Mouse (Mus musculus): ENCODE measurements around the gene Rab5if. TPM values are rescaled to one million over a fixed set of nuclear protein-coding genes. Genes with fewer than 3 reads are reported as not detected.
"Not testable (repeated sequence)": the region's sequence is repeated elsewhere in the genome, so short reads cannot be mapped to it uniquely, and the experiment has no call there.

Gene Rab5if
- polyA plus RNA-seq, 1 experiment from 2014 or later = 173 TPM

DNA sequence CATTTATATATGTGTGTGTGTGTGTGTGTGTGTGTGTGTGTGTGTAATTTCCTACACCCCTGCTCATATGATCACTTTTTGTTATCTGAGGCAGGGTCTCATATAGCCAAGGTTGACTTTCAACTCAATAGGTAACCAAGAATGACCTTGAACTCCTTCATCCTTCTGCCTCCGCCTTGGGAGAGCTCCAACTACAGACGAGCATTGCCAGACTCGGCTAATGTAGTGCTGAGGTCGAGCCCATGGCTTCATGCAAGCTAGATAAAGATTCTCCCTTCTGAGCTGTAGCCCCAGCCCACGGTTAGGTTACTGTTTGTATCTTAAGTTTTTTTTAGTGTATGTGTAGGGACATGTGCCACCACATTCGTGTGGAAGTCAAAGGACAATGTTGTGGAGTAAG, 39.0 kb downstream of the Rab5if start:
- ATAC-seq (replicated peaks; ENCODE audit: extremely low read depth, insufficient read depth, low FRiP score) = no peak
- H3K4me2 ChIP-seq (ENCODE audit: low read depth, low read length) = no peak overlapping the region
- no peaks in the 10 kb centered on the region for H3K27me3 ChIP-seq (ENCODE audit: control insufficient read depth, insufficient read depth, low read length)

DNA sequence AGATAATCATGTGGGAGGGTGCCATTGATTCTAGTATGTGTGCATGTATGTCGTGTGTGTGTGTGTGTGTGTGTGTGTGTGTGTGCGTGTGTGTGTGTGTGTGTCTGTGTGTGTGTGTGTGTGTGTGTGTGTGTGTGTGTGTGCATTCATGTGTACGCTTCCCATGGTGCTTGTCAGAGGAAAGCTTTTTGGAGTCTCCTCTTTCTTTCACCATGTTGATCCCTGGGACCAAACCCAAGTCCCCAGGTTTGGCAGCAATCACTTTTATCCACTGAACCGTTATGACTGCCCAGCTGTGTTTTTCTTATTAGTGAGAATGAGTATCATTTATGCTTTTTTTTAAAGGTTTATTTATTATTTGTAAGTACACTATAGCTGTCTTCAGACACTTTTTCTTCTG, 39.5 kb downstream of the Rab5if start:
- not testable (repeated sequence) for ATAC-seq (replicated peaks; ENCODE audit: extremely low read depth, insufficient read depth, low FRiP score); H3K4me3 ChIP-seq (ENCODE audit: low read length); H3K4me2 ChIP-seq (ENCODE audit: low read depth, low read length); H3K27me3 ChIP-seq (ENCODE audit: control insufficient read depth, insufficient read depth, low read length); H3K4me1 ChIP-seq (ENCODE audit: control insufficient read depth, insufficient read depth, low read length); H3K27ac ChIP-seq (ENCODE audit: low read length); H3K36me3 ChIP-seq (ENCODE audit: control insufficient read depth, insufficient read depth); H3K9me3 ChIP-seq (replicated peaks; ENCODE audit: control insufficient read depth, low read length); H3K9ac ChIP-seq (ENCODE audit: low read length)
- WGBS = 70% methylated on average over 4 of the region's 4 CpGs

More for the DNA sequence above, 39.0 kb downstream of the Rab5if start:
- Histone ChIP-seq H3K27ac (ENCODE audit: low read length) (no peak overlapping the region), H3K4me1 (ENCODE audit: control insufficient read depth, insufficient read depth, low read length) (0 out of 2 replicates have a peak, but pooled peaks cover 6% of the 10 kb centered on the region), H3K36me3 (ENCODE audit: control insufficient read depth, insufficient read depth) (no peaks in the 10 kb centered on the region), H3K4me3 (ENCODE audit: low read length) (no peak overlapping the region), H3K9ac (ENCODE audit: low read length) (no peak overlapping the region), H3K9me3 (replicated peaks; ENCODE audit: control insufficient read depth, low read length) (no peaks in the 10 kb centered on the region)
- 61% methylated on average over 6 of the region's 6 CpGs for WGBS

DNA sequence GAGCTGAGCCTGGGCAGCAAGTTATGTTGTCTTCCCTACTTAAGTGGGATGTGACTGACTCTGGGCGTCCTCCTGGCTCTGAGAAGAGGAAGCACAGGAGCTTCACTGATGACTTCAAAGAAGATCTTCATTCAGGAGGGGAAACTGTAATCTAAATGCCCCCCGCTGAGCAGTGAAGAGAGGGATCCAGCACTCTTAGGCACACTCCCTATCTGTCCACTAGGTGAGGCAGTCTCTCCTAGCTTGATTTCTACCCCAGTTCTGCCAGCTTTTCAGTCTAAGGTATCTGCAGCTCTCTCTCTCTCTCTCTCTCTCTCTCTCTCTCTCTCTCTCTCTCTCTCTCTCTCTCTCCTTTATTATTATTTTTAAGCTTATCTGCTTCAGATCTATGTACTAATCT, 40.4 kb downstream of the Rab5if start:
- no peaks in the 10 kb centered on the region for H3K27me3 ChIP-seq (ENCODE audit: control insufficient read depth, insufficient read depth, low read length)
- no peak for ATAC-seq (replicated peaks; ENCODE audit: extremely low read depth, insufficient read depth, low FRiP score)
- 33% methylated on average over 2 of the region's 2 CpGs for WGBS

GRCm38 (mm10) chr2:156904976-156905717, 42.2 kb downstream of the Rab5if start:
- Histone ChIP-seq H3K27ac (ENCODE audit: low read length) (no peak overlapping the region), H3K27me3 (ENCODE audit: control insufficient read depth, insufficient read depth, low read length) (no peaks in the 10 kb centered on the region), H3K9ac (ENCODE audit: low read length) (no peak overlapping the region), H3K9me3 (replicated peaks; ENCODE audit: control insufficient read depth, low read length) (no peaks in the 10 kb centered on the region), H3K4me2 (ENCODE audit: low read depth, low read length) (no peak overlapping the region), H3K4me3 (ENCODE audit: low read length) (no peak overlapping the region), H3K4me1 (ENCODE audit: control insufficient read depth, insufficient read depth, low read length) (no peaks in the 10 kb centered on the region), H3K36me3 (ENCODE audit: control insufficient read depth, insufficient read depth) (no peaks in the 10 kb centered on the region)
- no peak for ATAC-seq (replicated peaks; ENCODE audit: extremely low read depth, insufficient read depth, low FRiP score)
- WGBS = 22% methylated on average over 6 of the region's 6 CpGs

More for the DNA sequence above, 40.4 kb downstream of the Rab5if start:
- Histone ChIP-seq H3K27ac (ENCODE audit: low read length) (no peak overlapping the region), H3K9me3 (replicated peaks; ENCODE audit: control insufficient read depth, low read length) (no peaks in the 10 kb centered on the region), H3K4me1 (ENCODE audit: control insufficient read depth, insufficient read depth, low read length) (0 out of 2 replicates have a peak, but pooled peaks cover 1% of the 10 kb centered on the region), H3K4me2 (ENCODE audit: low read depth, low read length) (no peak overlapping the region), H3K9ac (ENCODE audit: low read length) (no peak overlapping the region), H3K36me3 (ENCODE audit: control insufficient read depth, insufficient read depth) (no peaks in the 10 kb centered on the region), H3K4me3 (ENCODE audit: low read length) (no peak overlapping the region)

- H3K36me3 ChIP-seq (ENCODE audit: control insufficient read depth, insufficient read depth); H3K4me1 ChIP-seq (ENCODE audit: control insufficient read depth, insufficient read depth, low read length); H3K4me2 ChIP-seq (ENCODE audit: low read depth, low read length); ATAC-seq (replicated peaks; ENCODE audit: extremely low read depth, insufficient read depth, low FRiP score); H3K9me3 ChIP-seq (replicated peaks; ENCODE audit: control insufficient read depth, low read length); H3K27ac ChIP-seq (ENCODE audit: low read length); H3K9ac ChIP-seq (ENCODE audit: low read length); H3K27me3 ChIP-seq (ENCODE audit: control insufficient read depth, insufficient read depth, low read length); H3K4me3 ChIP-seq (ENCODE audit: low read length): not testable (repeated sequence)
- WGBS = 39% methylated on average over 4 of the region's 4 CpGs
Measured at GRCm38 (mm10) chr2:156905931-156906330, 43.0 kb downstream of the Rab5if start.

GRCm38 (mm10) chr2:156913191-156913590, 50.3 kb downstream of the Rab5if start:
- no peak overlapping the region for H3K4me2 ChIP-seq (ENCODE audit: low read depth, low read length)
- no peaks in the 10 kb centered on the region for H3K27me3 ChIP-seq (ENCODE audit: control insufficient read depth, insufficient read depth, low read length)
- H3K4me3 ChIP-seq (ENCODE audit: low read length) = no peak overlapping the region
- H3K9ac ChIP-seq (ENCODE audit: low read length) = no peak overlapping the region
- H3K36me3 ChIP-seq (ENCODE audit: control insufficient read depth, insufficient read depth) = no peaks in the 10 kb centered on the region
- H3K27ac ChIP-seq (ENCODE audit: low read length) = no peak overlapping the region
- ATAC-seq (replicated peaks; ENCODE audit: extremely low read depth, insufficient read depth, low FRiP score) = no peak
- WGBS = 45% methylated on average over 5 of the region's 5 CpGs
- no peaks in the 10 kb centered on the region for H3K9me3 ChIP-seq (replicated peaks; ENCODE audit: control insufficient read depth, low read length)
- no peaks in the 10 kb centered on the region for H3K4me1 ChIP-seq (ENCODE audit: control insufficient read depth, insufficient read depth, low read length)

DNA sequence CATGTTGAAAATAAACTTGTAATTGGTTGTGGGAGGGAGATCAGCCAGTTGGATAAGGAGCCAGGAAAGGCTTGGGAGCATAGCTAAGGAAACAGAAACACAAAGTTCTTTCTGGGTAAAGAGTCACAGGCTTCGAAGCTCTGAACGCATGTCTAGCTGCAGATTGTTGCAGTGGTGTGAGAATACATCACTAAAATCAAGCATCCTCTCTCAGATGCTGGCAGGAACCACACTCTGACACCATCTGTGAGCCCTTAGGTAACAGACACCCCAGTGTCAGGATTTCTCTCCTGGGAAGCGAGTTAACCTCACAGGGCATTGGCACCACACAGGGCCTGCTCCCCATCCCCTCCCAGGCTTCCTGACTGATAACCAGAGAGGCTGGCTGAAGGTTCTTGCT, 52.6 kb downstream of the Rab5if start:
- no peak overlapping the region for H3K27ac ChIP-seq (ENCODE audit: low read length)
- H3K4me3 ChIP-seq (ENCODE audit: low read length) = no peak overlapping the region
- no peaks in the 10 kb centered on the region for H3K36me3 ChIP-seq (ENCODE audit: control insufficient read depth, insufficient read depth)
- no peaks in the 10 kb centered on the region for H3K4me1 ChIP-seq (ENCODE audit: control insufficient read depth, insufficient read depth, low read length)
- no peak overlapping the region for H3K9ac ChIP-seq (ENCODE audit: low read length)
- no peak overlapping the region for H3K4me2 ChIP-seq (ENCODE audit: low read depth, low read length)
- H3K27me3 ChIP-seq (ENCODE audit: control insufficient read depth, insufficient read depth, low read length) = no peaks in the 10 kb centered on the region
- no peak for ATAC-seq (replicated peaks; ENCODE audit: extremely low read depth, insufficient read depth, low FRiP score)
- H3K9me3 ChIP-seq (replicated peaks; ENCODE audit: control insufficient read depth, low read length) = no peaks in the 10 kb centered on the region
- 49% methylated on average over 3 of the region's 3 CpGs for WGBS

DNA sequence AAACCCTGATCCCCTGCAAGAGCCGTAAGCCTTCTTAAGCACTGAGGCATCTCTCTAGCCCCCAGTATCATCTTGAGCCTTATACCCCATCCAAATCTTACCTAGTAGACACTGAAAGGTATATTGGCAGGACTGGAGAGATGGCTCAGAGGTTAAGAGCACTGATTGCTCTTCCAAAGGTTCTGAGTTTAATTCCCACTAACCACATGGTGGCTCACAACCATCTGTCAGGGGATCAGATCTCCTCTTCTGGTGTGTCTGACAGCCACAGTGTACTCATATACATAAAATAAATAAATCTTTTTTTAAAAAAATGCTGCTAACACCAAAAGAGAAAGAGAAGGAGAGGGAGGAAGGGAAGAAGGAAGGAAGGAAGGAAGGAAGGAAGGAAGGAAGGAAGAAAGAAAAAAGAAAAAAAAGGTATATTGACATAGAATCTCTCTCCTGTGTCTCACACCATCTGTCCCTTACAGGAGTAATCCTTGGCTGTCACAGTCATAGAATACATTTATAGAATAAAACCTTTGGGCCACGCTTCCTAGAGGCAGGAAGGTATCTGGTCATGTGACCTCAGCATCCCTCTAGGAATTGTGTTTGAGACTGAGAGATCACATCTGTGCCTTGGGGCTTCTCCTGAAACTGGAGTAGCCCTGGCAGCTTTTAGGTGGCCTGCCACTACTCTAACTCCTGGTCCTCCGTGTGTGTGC, 53.6 kb downstream of the Rab5if start:
- ATAC-seq (replicated peaks; ENCODE audit: extremely low read depth, insufficient read depth, low FRiP score) = no peak
- 80% methylated on average over 3 of the region's 3 CpGs for WGBS
- no peaks in the 10 kb centered on the region for H3K27me3 ChIP-seq (ENCODE audit: control insufficient read depth, insufficient read depth, low read length)
- no peaks in the 10 kb centered on the region for H3K9me3 ChIP-seq (replicated peaks; ENCODE audit: control insufficient read depth, low read length)
- H3K36me3 ChIP-seq (ENCODE audit: control insufficient read depth, insufficient read depth) = no peaks in the 10 kb centered on the region
- no peaks in the 10 kb centered on the region for H3K4me1 ChIP-seq (ENCODE audit: control insufficient read depth, insufficient read depth, low read length)
- no peak overlapping the region for H3K4me3 ChIP-seq (ENCODE audit: low read length)
- no peak overlapping the region for H3K4me2 ChIP-seq (ENCODE audit: low read depth, low read length)
- H3K9ac ChIP-seq (ENCODE audit: low read length) = no peak overlapping the region
- H3K27ac ChIP-seq (ENCODE audit: low read length) = no peak overlapping the region

GRCm38 (mm10) chr2:156918562-156918961, 55.6 kb downstream of the Rab5if start:
- Histone ChIP-seq H3K4me3 (ENCODE audit: low read length) (no peak overlapping the region), H3K27me3 (ENCODE audit: control insufficient read depth, insufficient read depth, low read length) (no peaks in the 10 kb centered on the region), H3K9ac (ENCODE audit: low read length) (no peak overlapping the region), H3K4me1 (ENCODE audit: control insufficient read depth, insufficient read depth, low read length) (no peaks in the 10 kb centered on the region), H3K9me3 (replicated peaks; ENCODE audit: control insufficient read depth, low read length) (no peaks in the 10 kb centered on the region), H3K36me3 (ENCODE audit: control insufficient read depth, insufficient read depth) (no peaks in the 10 kb centered on the region), H3K4me2 (ENCODE audit: low read depth, low read length) (no peak overlapping the region), H3K27ac (ENCODE audit: low read length) (no peak overlapping the region)
- ATAC-seq (replicated peaks; ENCODE audit: extremely low read depth, insufficient read depth, low FRiP score) = no peak
- WGBS = 52% methylated on average over 4 of the region's 4 CpGs

All from heart, embryonic 16.5 days (tissue).